Mouse (Mus musculus): ENCODE measurements around the gene Cd6. TPM values are rescaled to one million over a fixed set of nuclear protein-coding genes. Genes with fewer than 3 reads are reported as not detected.

Cd6 gene
- polyA plus RNA-seq, 1 experiment from 2014 or later: not detected

- peak overlapping the region; percentile 57 for H3K27ac ChIP-seq
- no peak for ATAC-seq (ENCODE audit: insufficient number of reproducible peaks, low FRiP score, low TSS enrichment, low read depth)
These were observed 26.7 kb upstream of the Cd6 start for GRCm38 (mm10) chr19:10856520-10856919.

GRCm38 (mm10) chr19:10855422-10855821, 25.6 kb upstream of the Cd6 start:
- Histone ChIP-seq H3K27me3 (no peaks in the 10 kb centered on the region), H3K9me3 (no peaks in the 10 kb centered on the region), H3K4me2 (no peak overlapping the region), H3K4me1 (no peaks in the 10 kb centered on the region), H3K27ac (peak overlapping the region; percentile 57; the same call in 1 of the 2 replicates), H3K9ac (no peak overlapping the region), H3K4me3 (no peak overlapping the region), H3K36me3 (peaks cover 41% of the 10 kb centered on the region)
- no peak for ATAC-seq (ENCODE audit: insufficient number of reproducible peaks, low FRiP score, low TSS enrichment, low read depth)
- 74% methylated on average over 3 of the region's 3 CpGs for WGBS

More at GRCm38 (mm10) chr19:10856520-10856919, 26.7 kb upstream of the Cd6 start:
- Histone ChIP-seq H3K9me3 (no peaks in the 10 kb centered on the region), H3K4me2 (no peak overlapping the region), H3K36me3 (peaks cover 51% of the 10 kb centered on the region), H3K9ac (no peak overlapping the region), H3K27me3 (no peaks in the 10 kb centered on the region), H3K4me1 (no peaks in the 10 kb centered on the region), H3K4me3 (no peak overlapping the region)
- 47% methylated on average over 2 of the region's 2 CpGs for WGBS

- no peak overlapping the region for H3K9ac ChIP-seq
- no peaks in the 10 kb centered on the region for H3K27me3 ChIP-seq
- no peaks in the 10 kb centered on the region for H3K36me3 ChIP-seq
- H3K4me3 ChIP-seq: no peak overlapping the region
- WGBS: 55% methylated on average over 3 of the region's 3 CpGs
- no peak overlapping the region for H3K4me2 ChIP-seq
- H3K4me1 ChIP-seq: 0 out of 2 replicates have a peak, but pooled peaks cover 5% of the 10 kb centered on the region
- no peak overlapping the region for H3K27ac ChIP-seq
- no peaks in the 10 kb centered on the region for H3K9me3 ChIP-seq
- ATAC-seq (ENCODE audit: insufficient number of reproducible peaks, low FRiP score, low TSS enrichment, low read depth): no peak
These were observed 17.6 kb upstream of the Cd6 start for GRCm38 (mm10) chr19:10847311-10848087.

- H3K27me3 ChIP-seq: no peaks in the 10 kb centered on the region
- no peak overlapping the region for H3K9ac ChIP-seq
- no peak overlapping the region for H3K4me2 ChIP-seq
- no peak overlapping the region for H3K4me3 ChIP-seq
- ATAC-seq (ENCODE audit: insufficient number of reproducible peaks, low FRiP score, low TSS enrichment, low read depth): no peak
- no peaks in the 10 kb centered on the region for H3K9me3 ChIP-seq
- WGBS: 69% methylated on average over 7 of the region's 7 CpGs
- no peaks in the 10 kb centered on the region for H3K36me3 ChIP-seq
- no peak overlapping the region for H3K27ac ChIP-seq
- H3K4me1 ChIP-seq: 0 out of 2 replicates have a peak, but pooled peaks cover 5% of the 10 kb centered on the region
These were observed 16.3 kb upstream of the Cd6 start for GRCm38 (mm10) chr19:10846150-10846549.

GRCm38 (mm10) chr19:10845454-10845853, 15.6 kb upstream of the Cd6 start:
- Histone ChIP-seq H3K27ac (no peak overlapping the region), H3K9me3 (no peaks in the 10 kb centered on the region), H3K4me2 (no peak overlapping the region), H3K36me3 (no peaks in the 10 kb centered on the region), H3K4me3 (no peak overlapping the region), H3K9ac (no peak overlapping the region), H3K27me3 (no peaks in the 10 kb centered on the region), H3K4me1 (0 out of 2 replicates have a peak, but pooled peaks cover 5% of the 10 kb centered on the region)
- 83% methylated on average over 3 of the region's 3 CpGs for WGBS
- ATAC-seq (ENCODE audit: insufficient number of reproducible peaks, low FRiP score, low TSS enrichment, low read depth): no peak

GRCm38 (mm10) chr19:10844206-10844605, 14.3 kb upstream of the Cd6 start:
- Histone ChIP-seq H3K4me2 (no peak overlapping the region), H3K36me3 (no peaks in the 10 kb centered on the region), H3K9ac (no peak overlapping the region), H3K4me3 (no peak overlapping the region), H3K4me1 (0 out of 2 replicates have a peak, but pooled peaks cover 5% of the 10 kb centered on the region), H3K9me3 (no peaks in the 10 kb centered on the region), H3K27ac (no peak overlapping the region), H3K27me3 (no peaks in the 10 kb centered on the region)
- ATAC-seq (ENCODE audit: insufficient number of reproducible peaks, low FRiP score, low TSS enrichment, low read depth): no peak
- 87% methylated on average over 5 of the region's 5 CpGs for WGBS

GRCm38 (mm10) chr19:10842914-10843313, 13.1 kb upstream of the Cd6 start:
- H3K9me3 ChIP-seq: no peaks in the 10 kb centered on the region
- no peak overlapping the region for H3K27ac ChIP-seq
- no peak for ATAC-seq (ENCODE audit: insufficient number of reproducible peaks, low FRiP score, low TSS enrichment, low read depth)
- 49% methylated on average over 24 of the region's 24 CpGs for WGBS
- H3K36me3 ChIP-seq: no peaks in the 10 kb centered on the region
- no peak overlapping the region for H3K4me3 ChIP-seq
- no peak overlapping the region for H3K9ac ChIP-seq
- H3K4me1 ChIP-seq: 0 out of 2 replicates have a peak, but pooled peaks cover 5% of the 10 kb centered on the region
- no peak overlapping the region for H3K4me2 ChIP-seq
- no peaks in the 10 kb centered on the region for H3K27me3 ChIP-seq

- H3K27me3 ChIP-seq: no peaks in the 10 kb centered on the region
- 0 out of 2 replicates have a peak, but pooled peaks cover 2% of the 10 kb centered on the region for H3K4me1 ChIP-seq
- no peaks in the 10 kb centered on the region for H3K36me3 ChIP-seq
- no peak for ATAC-seq (ENCODE audit: insufficient number of reproducible peaks, low FRiP score, low TSS enrichment, low read depth)
- H3K9ac ChIP-seq: no peak overlapping the region
- WGBS: 61% methylated on average over 16 of the region's 16 CpGs
- no peak overlapping the region for H3K4me3 ChIP-seq
- H3K4me2 ChIP-seq: no peak overlapping the region
- no peaks in the 10 kb centered on the region for H3K9me3 ChIP-seq
- H3K27ac ChIP-seq: no peak overlapping the region
These were observed 12.1 kb upstream of the Cd6 start for GRCm38 (mm10) chr19:10841721-10842626.

- H3K4me1 ChIP-seq: no peaks in the 10 kb centered on the region
- no peaks in the 10 kb centered on the region for H3K36me3 ChIP-seq
- no peaks in the 10 kb centered on the region for H3K9me3 ChIP-seq
- no peak within 1 kb of the TSS for H3K4me3 ChIP-seq
- ATAC-seq (ENCODE audit: insufficient number of reproducible peaks, low FRiP score, low TSS enrichment, low read depth): no peak
- WGBS: 76% methylated on average over 15 of the region's 15 CpGs
- no peaks in the 10 kb centered on the region for H3K27me3 ChIP-seq
- no peak within 1 kb of the TSS for H3K9ac ChIP-seq
- no peak within 1 kb of the TSS for H3K27ac ChIP-seq
- H3K4me2 ChIP-seq: no peak within 1 kb of the TSS
These were observed 9.4 kb upstream of the Cd6 start, which contains the start of gene Slc15a3 for GRCm38 (mm10) chr19:10839010-10839892. TSS of gene Slc15a3 (plus strand) at chr19:10839727.

GRCm38 (mm10) chr19:10835671-10836070, 5.8 kb upstream of the Cd6 start:
- WGBS: 46% methylated on average over 3 of the region's 3 CpGs
- ATAC-seq (ENCODE audit: insufficient number of reproducible peaks, low FRiP score, low TSS enrichment, low read depth): no peak

GRCm38 (mm10) chr19:10833611-10834010, 3.8 kb upstream of the Cd6 start:
- 69% methylated on average over 3 of the region's 3 CpGs for WGBS
- H3K4me3 ChIP-seq: no peak overlapping the region
- no peaks in the 10 kb centered on the region for H3K9me3 ChIP-seq
- no peaks in the 10 kb centered on the region for H3K36me3 ChIP-seq
- H3K9ac ChIP-seq: no peak overlapping the region
- ATAC-seq (ENCODE audit: insufficient number of reproducible peaks, low FRiP score, low TSS enrichment, low read depth): no peak
- no peaks in the 10 kb centered on the region for H3K4me1 ChIP-seq
- H3K27ac ChIP-seq: no peak overlapping the region
- no peaks in the 10 kb centered on the region for H3K27me3 ChIP-seq
- H3K4me2 ChIP-seq: no peak overlapping the region

More at GRCm38 (mm10) chr19:10835671-10836070, 5.8 kb upstream of the Cd6 start:
- Histone ChIP-seq H3K4me3 (no peak overlapping the region), H3K4me2 (no peak overlapping the region), H3K27ac (no peak overlapping the region), H3K36me3 (no peaks in the 10 kb centered on the region), H3K27me3 (no peaks in the 10 kb centered on the region), H3K4me1 (no peaks in the 10 kb centered on the region), H3K9ac (no peak overlapping the region), H3K9me3 (no peaks in the 10 kb centered on the region)

Data from limb, embryonic 15.5 days (tissue).